Mouse (Mus musculus): Measurements from ENCODE around the gene H2-M10.3.

DNA sequence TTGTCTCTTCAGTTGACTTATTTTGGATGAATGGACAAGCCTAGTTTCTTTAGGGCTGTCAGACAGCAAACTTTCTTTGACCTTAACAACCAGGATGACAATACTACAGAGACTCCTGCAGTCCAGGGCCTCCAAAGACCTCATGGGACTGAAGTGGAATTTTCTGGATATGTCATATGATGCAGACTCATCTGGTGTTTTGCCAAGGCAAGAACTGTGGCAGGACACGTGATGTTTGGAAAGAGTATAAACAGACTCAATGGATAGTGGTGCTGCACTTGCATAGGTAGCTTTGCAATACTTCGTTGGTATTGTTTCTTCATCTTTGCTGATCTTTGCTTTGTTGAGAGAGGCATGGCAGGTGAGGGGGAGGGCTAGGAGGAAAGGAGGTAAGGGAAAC is 49.2 kb upstream of the H2-M10.3 start:
- no peak for TF ChIP-seq EP300 (IDR thresholded peaks at IDR 0.05; ENCODE audit: insufficient read depth, low read depth, low read length)
- TF ChIP-seq CTCF (IDR thresholded peaks at IDR 0.05), result no peak

All from heart, adult 2 months (tissue).